Mouse (Mus musculus) central nervous system, embryonic 18 days (tissue): ENCODE measurements around the gene Olfr1248. TPM values are rescaled to one million over a fixed set of nuclear protein-coding genes. Genes with fewer than 3 reads are reported as not detected.

Experiments
- polyA plus RNA-seq: library from polyadenylated mRNA; depleted of rRNA; stranded (reverse); fragments of >200 nt; gene quantifications from 2 replicates; pipeline ENCODE4 v1.2.3, GENCODE M21; 2012; rRNA removed

The Olfr1248 gene
- not detected in 2 replicates for polyA plus RNA-seq

GRCm38 (mm10) chr2:89618145-89618544, at the start of gene Olfr1248:
Gene Olfr1248 (minus strand): TSS chr2:89618245.

DNA sequence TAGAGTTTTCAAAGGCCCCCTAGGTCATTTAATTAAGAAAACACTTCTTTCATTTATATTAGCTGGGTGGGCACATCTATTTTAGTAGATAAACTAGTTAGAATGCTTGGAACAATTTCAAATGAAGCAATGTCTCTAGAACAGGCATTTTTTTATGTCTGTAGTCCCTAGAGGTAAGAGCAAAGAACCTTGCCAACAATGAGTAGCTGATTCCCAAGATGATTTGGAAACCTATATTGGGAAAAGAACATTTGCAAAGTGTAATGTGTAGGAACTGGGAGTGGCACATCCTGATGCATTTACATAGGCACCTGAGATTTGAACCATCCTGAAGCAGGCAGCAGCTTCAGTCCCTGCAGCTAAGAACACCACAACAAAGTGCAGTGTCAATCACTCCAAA, 43.3 kb upstream of the Olfr1248 start, which contains the start of gene Olfr1250:
Olfr1250 (minus strand) TSS at position 101 of the 400 bp plus-strand sequence.

DNA sequence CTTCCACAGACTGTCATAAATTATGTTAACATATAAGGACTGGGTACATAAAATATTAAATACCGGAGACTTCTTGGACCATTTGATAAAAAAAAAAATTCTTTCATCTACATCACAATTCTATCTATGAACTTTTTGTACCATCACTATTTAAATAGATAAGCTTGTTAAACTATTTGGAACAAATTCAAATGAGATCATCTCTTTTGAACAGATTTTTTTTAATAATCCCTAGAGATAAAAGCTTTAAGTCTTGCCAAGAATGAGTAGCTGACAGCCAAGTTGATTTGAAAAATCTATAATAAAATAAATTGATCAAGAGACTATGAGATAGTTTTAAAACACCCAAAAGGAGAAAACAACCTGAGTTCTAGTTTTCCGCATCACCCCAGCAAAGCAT, 16.8 kb upstream of the Olfr1248 start, which contains the start of gene Olfr1249:
Olfr1249 (minus strand) TSS at position 101 of the 400 bp plus-strand sequence.

DNA sequence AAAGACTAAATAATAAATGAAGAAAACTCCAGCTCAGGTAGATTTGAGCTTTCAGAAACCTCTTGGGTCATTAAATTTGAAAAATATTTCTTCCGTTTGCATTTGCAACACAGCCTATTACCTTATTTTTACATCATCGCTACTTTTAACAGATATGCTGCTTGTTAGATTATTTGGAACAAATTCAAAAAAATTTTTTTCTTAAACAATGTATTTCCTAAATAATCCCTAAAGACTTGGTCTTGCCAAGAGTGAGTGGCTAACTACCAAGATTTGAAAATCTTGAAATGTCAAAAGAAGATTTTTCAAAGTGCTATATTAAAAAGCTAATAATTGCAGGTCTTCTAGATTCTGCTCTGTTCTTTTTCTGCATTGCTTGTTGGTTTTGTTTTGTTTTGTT, 4.0 kb downstream of the Olfr1248 start, which contains the start of gene Olfr1247:
Olfr1247 (minus strand) TSS at position 101 of the 400 bp plus-strand sequence.

GRCm38 (mm10) chr2:89593057-89593456, 25.0 kb downstream of the Olfr1248 start, which contains the start of gene Olfr1246:
Gene Olfr1246 (minus strand): TSS chr2:89593157.

DNA sequence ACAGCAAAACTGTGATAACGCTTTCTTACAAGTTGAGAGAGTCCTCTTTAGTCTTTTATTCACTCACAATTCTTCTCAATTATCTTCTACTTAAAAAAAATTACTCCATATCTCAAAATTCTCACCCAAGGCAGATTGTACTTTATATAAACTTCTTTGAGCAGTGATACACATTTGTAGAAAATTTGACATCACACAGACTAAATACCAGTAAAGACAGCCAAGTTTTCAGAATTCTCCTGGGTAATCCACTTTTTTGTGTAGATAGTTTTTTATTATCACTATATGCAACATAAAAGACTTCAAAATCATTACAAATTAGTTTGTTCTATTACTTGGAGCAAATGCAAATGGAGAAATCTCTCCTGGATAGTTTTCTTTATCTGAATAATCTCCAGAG, 39.7 kb downstream of the Olfr1248 start, which contains the start of gene Olfr1245:
Olfr1245 (minus strand) TSS at position 101 of the 400 bp plus-strand sequence.

Other genes with a start within 250 kb of the Olfr1248 start
- not detected in 2 replicates for gene Olfr1238, start 208.6 kb downstream of the Olfr1248 start, polyA plus RNA-seq
- gene Olfr1239, start 197.8 kb downstream of the Olfr1248 start, polyA plus RNA-seq, result not detected in 2 replicates
- not detected in 2 replicates for gene Olfr1240, start 175.2 kb downstream of the Olfr1248 start, polyA plus RNA-seq
- not detected in 2 replicates for gene Olfr1241, start 131.1 kb downstream of the Olfr1248 start, polyA plus RNA-seq
- gene Olfr1242, start 119.9 kb downstream of the Olfr1248 start, polyA plus RNA-seq, result not detected in 2 replicates
- gene Olfr1243, start 86.8 kb downstream of the Olfr1248 start, polyA plus RNA-seq, result not detected in 2 replicates
- not detected in 2 replicates for gene Olfr1245, start 39.8 kb downstream of the Olfr1248 start, polyA plus RNA-seq
- gene Olfr1246, start 25.1 kb downstream of the Olfr1248 start, polyA plus RNA-seq, result not detected in 2 replicates
- not detected in 2 replicates for gene Olfr1247, start 4.1 kb downstream of the Olfr1248 start, polyA plus RNA-seq
- not detected in 2 replicates for gene Olfr1249, start 16.7 kb upstream of the Olfr1248 start, polyA plus RNA-seq
- gene Olfr1250, start 43.2 kb upstream of the Olfr1248 start, polyA plus RNA-seq, result not detected in 2 replicates
- gene Olfr1251, start 53.7 kb upstream of the Olfr1248 start, polyA plus RNA-seq, result not detected in 2 replicates
- not detected in 2 replicates for gene Olfr1252, start 106.8 kb upstream of the Olfr1248 start, polyA plus RNA-seq
- not detected in 2 replicates for gene Olfr1253, start 138.8 kb upstream of the Olfr1248 start, polyA plus RNA-seq
- gene Olfr1254, start 175.4 kb upstream of the Olfr1248 start, polyA plus RNA-seq, result not detected in 2 replicates
- not detected in 2 replicates for gene Olfr1255, start 193.8 kb upstream of the Olfr1248 start, polyA plus RNA-seq
- not detected in 2 replicates for gene Olfr1256, start 223.3 kb upstream of the Olfr1248 start, polyA plus RNA-seq
- gene Olfr48, start 230.0 kb upstream of the Olfr1248 start, polyA plus RNA-seq, result 0.14 TPM in 1 of 2 replicates, not detected in the other